Mouse (Mus musculus) olfactory bulb, adult 2 months (tissue): ENCODE data around the gene 3100002H09Rik.

Experiments
- CTCF ChIP-seq: fragments of 200-500 bp; IDR thresholded peaks from 2 replicates; pipeline ENCODE4 v1.5.1; 2012; ENCODE audit warnings: low read depth, mild to moderate bottlenecking, low read length, moderate library complexity; ENCODE audit not compliant: insufficient read depth
- POLR2A ChIP-seq: fragments of 200-500 bp; IDR thresholded peaks from 2 replicates; pipeline ENCODE4 v1.6.1; 2012; ENCODE audit warnings: mild to moderate bottlenecking, low read depth, low read length, moderate library complexity; ENCODE audit not compliant: insufficient read depth

DNA sequence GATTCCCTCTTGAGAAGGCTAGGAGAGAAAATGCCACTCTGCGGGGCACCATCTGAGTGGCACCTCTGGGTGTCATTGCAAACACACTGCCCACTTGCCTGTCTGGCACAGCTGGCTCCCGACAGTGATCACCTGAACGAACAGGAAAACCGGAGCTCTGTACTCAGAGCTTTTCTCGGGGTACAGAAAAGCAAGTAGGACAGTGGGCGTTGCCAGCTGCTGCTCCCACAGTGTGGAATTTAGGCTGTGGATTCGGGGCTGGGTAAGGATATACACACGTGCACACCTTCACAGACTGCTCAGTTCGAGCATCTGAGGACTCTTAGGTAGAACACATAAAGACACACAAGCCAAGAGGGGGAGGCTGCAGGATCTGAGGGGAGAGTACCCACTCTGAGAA lies 14.7 kb downstream of the 3100002H09Rik start:
- TF ChIP-seq CTCF (no peak), POLR2A (no peak)
